ENCODE assay signal across 15 mouse cellular contexts in genomic region chr14:22014781-22015180, GRCm38 (mm10). TPM values are rescaled to one million over a fixed set of nuclear protein-coding genes. Genes with fewer than 3 reads are reported as not detected.
DNase-seq lines count a peak whose midpoint lies in the region; ATAC-seq lines count a peak whose summit lies in the region.
"Had no signal": no experiment of that assay in that cellular context is flagged by ENCODE, and none has a peak within 500 bp of the region (broad histone marks: within the 10 kb centered on the region; RNA-seq: fewer than 3 reads in every experiment).

No protein-coding gene starts in this region.

- no peaks in the 10 kb centered on the region; the same call in 1 of the 2 replicates for H3K27me3 ChIP-seq in lung, embryonic 16.5 days (ENCODE audit: control insufficient read depth, insufficient read depth, low read depth, low read length)
- H3K27me3 ChIP-seq in forebrain, embryonic 13.5 days, result peaks cover 81% of the 10 kb centered on the region

- peak; percentile 65 for ATAC-seq in lung, embryonic 16.5 days (ENCODE audit: low read depth)
- no peak for ATAC-seq in forebrain, embryonic 13.5 days
- ATAC-seq: midbrain, embryonic 13.5 days had no signal

- H3K27ac ChIP-seq in lung, embryonic 16.5 days (ENCODE audit: low read length), result peak overlapping the region; percentile 39
- H3K27ac ChIP-seq in forebrain, embryonic 13.5 days, result no peak overlapping the region
- H3K27ac ChIP-seq: embryonic facial prominence, embryonic 15.5 days; heart, embryonic 15.5 days; macrophage; midbrain, embryonic 13.5 days had no signal

- 29% methylated on average over 4 of the region's 4 CpGs for WGBS in lung, embryonic 16.5 days
- WGBS in forebrain, embryonic 13.5 days, result 80% methylated on average over 4 of the region's 4 CpGs

- peak; percentile 10 for DNase-seq in adrenal gland, postnatal 10 days
- DNase-seq in adrenal gland, adult 18-20 months (ENCODE audit: low spot score in 2 of 2), result no peak
- peak; percentile 36 to 52 for DNase-seq in adrenal gland, postnatal 36 days
- peak; percentile 66 for DNase-seq in kidney, postnatal 14 days
- DNase-seq in layer of hippocampus, adult 9-11 months, result no peak
- DNase-seq in left cerebral cortex, postnatal 4 days, result no peak
- DNase-seq: cerebellum, adult 8-10 months; right cerebral cortex, postnatal 14 days had no signal

- no peaks in the 10 kb centered on the region for H3K9me3 ChIP-seq in lung, embryonic 16.5 days (ENCODE audit: control insufficient read depth, low read length)
- no peaks in the 10 kb centered on the region for H3K9me3 ChIP-seq in forebrain, embryonic 13.5 days (replicated peaks)
- H3K9me3 ChIP-seq: embryonic facial prominence, embryonic 15.5 days; heart, embryonic 15.5 days; midbrain, embryonic 13.5 days had no signal

- H3K4me2 ChIP-seq in lung, embryonic 16.5 days (ENCODE audit: low read depth, low read length), result no peak overlapping the region
- H3K4me2 ChIP-seq in forebrain, embryonic 13.5 days, result no peak overlapping the region
- H3K4me2 ChIP-seq: embryonic facial prominence, embryonic 15.5 days; heart, embryonic 15.5 days; midbrain, embryonic 13.5 days had no signal

- peaks cover 19% of the 10 kb centered on the region for H3K4me1 ChIP-seq in lung, embryonic 16.5 days (replicated peaks; ENCODE audit: control insufficient read depth, insufficient read depth, low read length)
- peaks cover 6% of the 10 kb centered on the region for H3K4me1 ChIP-seq in forebrain, embryonic 13.5 days

- intact Hi-C loops in left cerebral cortex, postnatal 4 days (cut with DNase I), result no loop called here

- no peak overlapping the region for H3K4me3 ChIP-seq in lung, embryonic 16.5 days (ENCODE audit: low read length)
- H3K4me3 ChIP-seq in forebrain, embryonic 13.5 days, result no peak overlapping the region
- H3K4me3 ChIP-seq: embryonic facial prominence, embryonic 15.5 days; heart, embryonic 15.5 days; midbrain, embryonic 13.5 days had no signal

- H3K9ac ChIP-seq in lung, embryonic 16.5 days (ENCODE audit: low read length), result no peak overlapping the region
- no peak overlapping the region for H3K9ac ChIP-seq in forebrain, embryonic 13.5 days
- H3K9ac ChIP-seq: embryonic facial prominence, embryonic 15.5 days; heart, embryonic 15.5 days; midbrain, embryonic 13.5 days had no signal

- no peaks in the 10 kb centered on the region for H3K36me3 ChIP-seq in lung, embryonic 16.5 days (ENCODE audit: control insufficient read depth, insufficient read depth, low read length)
- no peaks in the 10 kb centered on the region for H3K36me3 ChIP-seq in forebrain, embryonic 13.5 days (ENCODE audit: poor library complexity, severe bottlenecking)
- H3K36me3 ChIP-seq: embryonic facial prominence, embryonic 15.5 days; heart, embryonic 15.5 days; midbrain, embryonic 13.5 days had no signal

RNA-seq across cellular contexts. Expression of gene Lrmda, which starts 4.7 kb away (rescaled TPM):
- 1 to 10 TPM; 3.6 to 4.9 TPM for total RNA-seq in adrenal gland, postnatal 10 days (2021)
- 1 to 10 TPM; 6.8 to 9.1 TPM for total RNA-seq in adrenal gland, adult 18-20 months (2021)
- 1 to 10 TPM; 5.2 to 7.2 TPM for total RNA-seq in adrenal gland, postnatal 36 days (2021)
- polyA plus RNA-seq in lung, embryonic 16.5 days (2015; fragmentation: Nextera tagmentation; extraction: Ambion mirVana), result 1.2 and 1.3 TPM in 2 replicates
- total RNA-seq in left cerebral cortex, postnatal 4 days (2021), result under 1 TPM in 1 of 2 experiments, not detected in 1; 0.74 TPM
- polyA plus RNA-seq in forebrain, embryonic 13.5 days (2015; fragmentation: Nextera tagmentation; extraction: Ambion mirVana), result not detected in 2 replicates
- polyA plus RNA-seq: forebrain, embryonic 11.5 days had no signal

RNA-seq across cellular contexts. Expression of gene Zfp503, which starts 25.4 kb away (rescaled TPM):
- total RNA-seq in adrenal gland, postnatal 10 days (2021), result 10 to 100 TPM; 17.9 to 25.1 TPM
- total RNA-seq in adrenal gland, adult 18-20 months (2021), result 10 to 100 TPM; 21.9 to 25.3 TPM
- 10 to 100 TPM; 23.4 to 30.3 TPM for total RNA-seq in adrenal gland, postnatal 36 days (2021)
- polyA plus RNA-seq in lung, embryonic 16.5 days (2015; fragmentation: Nextera tagmentation; extraction: Ambion mirVana), result 14.2 and 17.1 TPM in 2 replicates
- 1 to 10 TPM; 2.2 to 4.8 TPM for total RNA-seq in left cerebral cortex, postnatal 4 days (2021)
- polyA plus RNA-seq in forebrain, embryonic 13.5 days (2015; fragmentation: Nextera tagmentation; extraction: Ambion mirVana), result 6.1 and 7.7 TPM in 2 replicates

Comparison
In these comparisons a context has a peak if more than half of its experiments do, and no peak if none do; other contexts are left out.
1. DNase-seq: peak in adrenal gland, postnatal 10 days (single experiment), adrenal gland, postnatal 36 days (2 of 2) and kidney, postnatal 14 days (single experiment); none in adrenal gland, adult 18-20 months (0 of 2), layer of hippocampus, adult 9-11 months (single experiment) and left cerebral cortex, postnatal 4 days (single experiment).